Mouse (Mus musculus): ENCODE results near the gene P2ry6.

P2ry6 gene

GRCm38 (mm10) chr7:100916526-100916925 lies 57.9 kb downstream of the P2ry6 start:
- no peak for DNase-seq (ENCODE audit: low read depth, low spot score)

GRCm38 (mm10) chr7:100915204-100915603 lies 59.2 kb downstream of the P2ry6 start:
- DNase-seq (ENCODE audit: low read depth, low spot score): no peak

GRCm38 (mm10) chr7:100911791-100912190 lies 62.7 kb downstream of the P2ry6 start:
- no peak for DNase-seq (ENCODE audit: low read depth, low spot score)

GRCm38 (mm10) chr7:100911246-100911770 lies 63.1 kb downstream of the P2ry6 start:
- DNase-seq (ENCODE audit: low read depth, low spot score): no peak

- no peak for DNase-seq (ENCODE audit: low read depth, low spot score)
These were observed 65.9 kb downstream of the P2ry6 start for GRCm38 (mm10) chr7:100908567-100908966.

GRCm38 (mm10) chr7:100908061-100908460 lies 66.4 kb downstream of the P2ry6 start:
- no peak for DNase-seq (ENCODE audit: low read depth, low spot score)

GRCm38 (mm10) chr7:100907231-100907630 lies 67.2 kb downstream of the P2ry6 start:
- no peak for DNase-seq (ENCODE audit: low read depth, low spot score)

- no peak for DNase-seq (ENCODE audit: low read depth, low spot score)
These were observed 68.2 kb downstream of the P2ry6 start for GRCm38 (mm10) chr7:100906029-100906789.

GRCm38 (mm10) chr7:100905037-100905436 lies 69.4 kb downstream of the P2ry6 start:
- DNase-seq (ENCODE audit: low read depth, low spot score): no peak

GRCm38 (mm10) chr7:100904612-100905011 lies 69.8 kb downstream of the P2ry6 start:
- DNase-seq (ENCODE audit: low read depth, low spot score): no peak

GRCm38 (mm10) chr7:100902451-100903137 lies 71.9 kb downstream of the P2ry6 start:
- DNase-seq (ENCODE audit: low read depth, low spot score): no peak

- no peak for DNase-seq (ENCODE audit: low read depth, low spot score)
These were observed 76.6 kb downstream of the P2ry6 start for GRCm38 (mm10) chr7:100897828-100898227.

GRCm38 (mm10) chr7:100894833-100895226 lies 79.6 kb downstream of the P2ry6 start:
- no peak for DNase-seq (ENCODE audit: low read depth, low spot score)

- peak; percentile 52 for DNase-seq (ENCODE audit: low read depth, low spot score)
These were observed 80.2 kb downstream of the P2ry6 start for GRCm38 (mm10) chr7:100894057-100894832.

- no peak for DNase-seq (ENCODE audit: low read depth, low spot score)
These were observed 81.0 kb downstream of the P2ry6 start for GRCm38 (mm10) chr7:100893249-100894056.

Data from brain, embryonic 18.5 days (tissue).